Mouse (Mus musculus) embryo, embryonic 11 days (tissue): ENCODE results near the gene Gm10271.

ENCODE experiments used
- DNase-seq: peaks from one replicate; pipeline ENCODE4 v3.0.0-alpha.2; 2015

Gene Gm10271

DNA sequence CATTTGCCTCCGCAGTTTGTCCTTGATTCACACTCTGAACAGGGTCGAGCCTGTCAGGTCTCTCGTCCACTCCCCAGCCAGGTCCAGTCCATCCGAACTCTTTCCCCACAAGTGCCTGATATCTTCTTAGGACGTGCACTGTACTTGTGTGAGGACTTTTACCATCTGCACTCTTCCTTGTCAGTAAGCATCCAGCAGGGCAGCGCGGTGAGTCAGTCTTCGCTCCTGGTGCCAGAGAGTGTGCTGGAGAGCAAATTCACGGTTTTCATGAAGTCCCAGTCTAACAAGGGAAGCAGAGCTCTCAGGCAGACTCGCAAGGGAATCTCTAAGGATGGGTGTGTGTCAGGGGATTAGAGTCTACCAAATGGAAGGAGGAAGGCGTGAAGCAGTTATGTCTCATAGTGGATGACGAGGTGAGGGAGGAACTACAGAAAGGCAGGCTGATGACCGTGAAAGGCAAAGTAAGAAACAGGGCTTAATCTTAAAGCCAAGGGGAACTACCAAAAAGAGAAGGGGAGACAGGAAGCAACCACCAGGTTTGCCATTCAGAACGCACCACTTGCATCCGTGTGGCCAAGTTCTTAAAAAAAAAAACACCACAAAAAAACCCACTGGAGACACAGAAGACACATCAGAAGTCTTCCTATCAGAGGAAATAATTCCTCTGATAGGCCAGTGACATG, 40.8 kb downstream of the Gm10271 start:
- no peak for DNase-seq

DNA sequence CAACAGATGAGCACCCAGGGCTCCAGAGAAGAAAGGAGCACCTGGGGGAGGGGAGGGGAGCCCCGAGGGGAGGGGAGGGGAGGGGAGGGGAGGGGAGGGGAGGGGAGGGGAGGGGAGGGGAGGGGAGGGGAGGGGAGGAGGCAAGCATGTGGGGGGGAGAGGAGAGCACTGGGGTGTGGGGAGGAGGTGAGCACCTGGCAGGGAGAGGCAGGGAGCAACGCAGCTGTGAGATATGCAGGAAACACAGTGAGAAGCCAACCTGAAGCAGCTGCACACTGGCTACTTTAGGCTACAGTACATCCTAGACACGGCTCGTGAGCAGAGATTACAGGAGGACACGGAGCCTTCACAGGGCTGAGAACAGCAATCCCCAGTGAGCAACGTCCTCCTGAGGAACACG, 41.5 kb downstream of the Gm10271 start:
- no peak for DNase-seq

DNA sequence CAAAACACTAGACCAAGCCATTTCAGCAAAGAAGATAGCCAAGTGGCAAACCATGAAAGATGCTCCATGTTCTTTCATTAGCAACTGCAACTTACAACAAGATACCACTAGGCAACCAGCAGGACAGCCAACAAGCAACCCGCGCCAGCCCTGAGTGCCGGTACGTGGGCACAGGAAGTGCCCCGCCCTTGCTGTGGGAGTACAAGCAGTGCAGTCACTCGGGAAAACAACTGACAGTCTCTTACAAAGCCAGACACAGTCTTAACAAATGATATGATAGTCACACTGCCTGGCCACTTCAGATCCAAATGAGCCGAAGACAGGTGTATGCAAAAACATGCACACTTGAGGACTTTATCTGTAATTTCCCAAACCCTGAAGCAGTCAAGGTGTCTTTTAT, 41.9 kb downstream of the Gm10271 start:
- no peak for DNase-seq

DNA sequence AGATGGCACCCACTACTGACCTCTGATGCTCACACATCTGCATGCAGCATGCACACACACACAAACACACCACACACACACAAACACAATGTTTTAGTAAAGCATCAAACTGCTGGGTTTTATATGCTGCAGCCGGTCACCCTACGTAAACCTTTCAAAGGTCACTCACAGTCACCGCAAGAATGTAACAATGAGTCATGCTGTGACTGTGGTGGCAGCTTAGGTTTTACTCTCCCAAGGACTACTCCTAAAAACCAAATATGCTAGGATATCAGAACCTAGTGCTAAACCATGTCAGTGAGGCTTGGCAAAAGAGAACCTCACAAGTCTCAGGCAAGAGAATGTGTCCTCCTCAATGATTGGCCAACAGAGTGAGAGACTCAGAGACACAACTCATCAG, 43.6 kb downstream of the Gm10271 start:
- DNase-seq = no peak

DNA sequence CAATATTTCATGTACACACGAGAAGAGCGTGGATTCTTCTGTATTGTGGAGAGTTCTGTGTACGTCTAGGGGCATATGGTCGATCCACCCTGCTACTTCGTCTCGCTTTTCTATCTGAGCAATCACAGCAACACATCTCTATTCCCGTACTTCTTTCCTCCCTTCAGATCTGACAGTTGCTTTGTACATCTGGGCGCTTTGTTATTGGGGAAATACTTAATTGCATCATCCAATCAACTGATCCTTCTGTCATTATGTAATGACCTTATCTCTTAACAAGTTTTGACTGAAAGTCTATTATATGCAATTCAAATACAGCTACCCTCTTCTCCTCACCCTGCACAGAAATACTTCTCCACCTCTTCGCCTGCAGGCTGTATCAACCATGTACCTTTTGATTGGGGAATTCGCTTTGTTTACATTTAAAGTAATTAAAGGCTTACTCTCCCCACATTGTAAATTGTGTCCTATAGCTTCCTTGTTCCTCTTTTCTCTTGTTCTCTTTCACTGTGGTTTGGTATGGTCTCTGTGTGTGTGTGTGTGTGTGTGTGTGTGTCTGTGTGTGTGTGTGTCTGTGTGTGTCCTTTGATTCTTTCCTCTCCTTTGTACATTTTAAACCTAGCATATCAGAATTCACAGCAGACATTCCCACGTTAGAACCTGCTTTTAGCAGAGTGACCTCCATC, 45.8 kb downstream of the Gm10271 start:
- no peak for DNase-seq

DNA sequence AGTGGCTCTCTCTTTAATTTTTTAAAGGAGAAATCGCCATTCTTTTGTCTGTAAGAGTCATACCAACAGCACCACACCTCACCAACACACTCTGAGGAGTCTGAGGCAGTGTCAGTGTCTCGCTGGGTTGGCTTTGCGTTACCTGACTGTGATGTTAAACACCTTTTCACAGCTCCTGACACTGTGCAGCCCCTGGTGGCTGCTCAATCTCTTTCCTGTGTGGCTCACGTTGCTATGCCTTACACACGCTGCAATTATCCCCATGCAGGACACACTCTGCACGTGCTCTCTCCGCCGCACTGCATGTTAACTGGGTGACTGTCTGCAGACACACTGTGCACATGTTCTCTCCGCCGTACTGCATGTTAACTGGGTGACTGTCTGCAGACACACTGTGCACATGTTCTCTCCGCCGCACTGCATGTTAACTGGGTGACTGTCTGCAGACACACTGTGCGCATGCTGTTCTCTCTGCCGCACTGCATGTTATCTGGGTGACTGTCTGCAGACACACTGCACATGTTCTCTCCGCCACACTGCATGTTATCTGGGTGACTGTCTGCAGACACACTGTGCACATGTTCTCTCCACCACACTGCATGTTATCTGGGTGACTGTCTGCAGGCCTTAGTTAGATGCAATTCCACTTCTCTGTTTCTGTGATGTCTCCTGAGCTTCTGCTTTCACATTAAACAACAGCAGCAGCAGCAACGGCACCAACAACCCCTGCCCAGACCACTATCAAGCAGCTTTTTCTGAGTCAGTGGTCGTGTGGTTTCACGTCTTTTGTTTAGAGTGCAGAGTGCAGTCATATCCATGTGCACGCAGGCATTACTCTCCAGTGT, 48.5 kb downstream of the Gm10271 start:
- DNase-seq = no peak

DNA sequence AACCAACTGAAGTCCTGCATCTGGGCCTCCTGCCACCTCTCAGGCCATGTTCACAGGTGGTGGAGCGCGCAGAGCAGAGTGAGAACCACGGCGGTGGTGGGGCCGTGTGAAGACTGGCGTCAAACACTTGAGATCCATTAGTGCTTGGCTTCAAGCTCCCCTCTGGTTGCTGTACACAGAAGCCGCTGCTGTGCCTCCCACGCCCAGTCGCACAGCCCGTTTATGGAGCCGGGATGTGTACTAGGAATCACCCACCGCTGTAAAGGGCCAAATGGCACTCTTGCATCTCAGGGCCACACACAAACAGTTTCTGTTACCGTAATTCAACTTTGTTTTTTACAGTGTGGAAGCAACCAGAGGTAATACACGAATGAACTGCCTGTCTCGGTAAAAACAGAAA, 50.2 kb downstream of the Gm10271 start:
- no peak for DNase-seq

DNA sequence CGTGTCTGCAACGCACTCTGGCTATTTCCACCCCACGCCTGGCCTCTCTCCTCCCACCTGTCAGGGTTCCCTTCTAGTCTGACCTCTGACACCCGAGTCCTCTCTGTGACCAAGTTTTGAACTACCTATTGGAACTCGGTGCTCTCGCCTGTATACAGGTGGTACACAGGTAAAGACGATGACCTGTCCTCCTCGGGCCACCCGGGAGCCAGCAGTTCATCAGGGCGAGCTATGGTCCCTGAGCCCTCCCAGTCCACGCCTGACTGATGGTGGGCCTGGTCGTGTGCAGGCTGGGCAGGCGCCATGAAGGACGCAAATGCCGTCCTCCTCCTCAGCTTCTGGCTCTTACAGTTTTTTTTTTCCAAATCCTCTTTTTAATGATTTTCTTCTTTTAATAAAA, 51.0 kb downstream of the Gm10271 start:
- no peak for DNase-seq

DNA sequence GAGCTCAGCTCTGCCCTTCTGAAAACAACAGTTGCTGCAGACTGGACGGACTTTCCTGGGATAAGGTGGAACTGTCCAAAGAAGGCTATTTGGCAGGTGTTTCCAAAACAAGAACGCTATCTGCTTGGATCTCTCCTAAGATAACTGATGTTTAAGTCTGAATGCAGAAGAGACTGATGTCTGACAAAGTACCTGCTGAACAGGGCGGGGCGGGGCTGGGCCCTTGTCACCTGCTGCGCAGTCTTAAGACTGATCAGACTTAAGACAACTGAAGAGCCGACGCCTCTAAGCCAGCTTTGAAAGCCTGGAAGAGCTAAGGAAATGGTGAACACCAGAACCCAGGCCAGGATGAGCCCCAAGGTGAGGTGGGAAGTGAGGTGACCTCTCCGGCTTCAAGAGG, 51.8 kb downstream of the Gm10271 start:
- no peak for DNase-seq

DNA sequence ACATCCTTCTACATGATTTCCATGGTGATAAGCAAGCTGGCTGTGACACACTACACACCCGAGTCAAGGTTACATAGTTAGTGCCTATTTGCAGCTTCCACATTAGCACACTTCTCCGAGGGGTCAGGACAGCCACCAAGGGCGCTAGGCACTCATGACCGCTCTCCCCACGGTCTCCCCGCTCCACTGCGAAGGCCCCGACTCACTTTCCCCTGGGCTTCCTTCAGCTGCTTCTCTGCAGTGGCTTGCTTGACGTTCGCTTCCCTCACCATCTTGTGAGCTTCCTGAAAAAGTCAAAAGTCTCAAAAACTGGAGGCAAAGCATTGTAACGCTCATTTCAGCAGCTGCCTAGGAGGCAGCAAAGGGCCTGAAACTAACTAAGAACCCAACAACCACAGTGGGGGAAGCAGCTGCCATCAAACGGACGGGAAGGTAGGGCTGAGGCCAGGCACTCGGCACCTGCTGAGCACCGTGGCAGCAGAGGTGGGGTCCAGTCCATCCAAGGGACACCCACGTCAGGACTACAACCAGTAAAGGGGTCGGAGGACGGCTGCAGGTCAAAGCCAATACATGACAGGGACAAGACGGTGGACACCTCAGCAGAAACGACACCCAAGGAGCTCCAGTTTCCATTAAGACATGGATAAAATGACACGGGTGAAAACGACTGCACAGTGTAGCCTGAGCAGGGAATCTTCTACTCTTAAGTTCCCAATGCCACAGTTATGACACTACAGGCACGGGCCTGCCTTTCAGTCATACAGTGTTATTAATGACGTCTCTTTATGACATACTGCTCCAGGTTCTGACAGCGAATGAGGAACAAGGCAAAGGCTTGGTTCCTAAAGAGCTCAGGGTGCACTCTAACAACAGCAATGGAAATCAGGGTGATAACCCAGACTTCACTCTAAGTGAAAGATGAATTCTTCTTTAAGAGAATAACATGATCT, 52.8 kb downstream of the Gm10271 start:
- no peak for DNase-seq

DNA sequence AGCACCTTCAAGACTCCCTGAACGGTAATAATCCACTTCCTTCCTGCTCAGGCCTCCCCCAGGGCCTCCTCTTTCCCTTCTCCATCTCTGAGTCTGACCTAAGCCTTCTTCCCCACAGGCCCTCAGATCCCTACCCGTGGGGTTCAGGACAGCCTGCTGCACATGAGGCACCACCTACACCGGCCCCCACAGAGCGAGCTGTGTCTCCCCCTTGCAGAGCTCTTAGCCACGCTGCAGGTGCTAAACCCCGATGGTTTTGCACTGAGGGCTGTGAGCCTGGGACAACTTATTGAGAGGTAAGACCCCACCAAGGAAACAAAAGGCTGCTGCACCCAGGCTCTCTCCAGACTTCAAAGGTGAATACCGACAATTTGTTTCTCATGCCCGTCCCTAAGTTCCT, 55.8 kb downstream of the Gm10271 start:
- no peak for DNase-seq

DNA sequence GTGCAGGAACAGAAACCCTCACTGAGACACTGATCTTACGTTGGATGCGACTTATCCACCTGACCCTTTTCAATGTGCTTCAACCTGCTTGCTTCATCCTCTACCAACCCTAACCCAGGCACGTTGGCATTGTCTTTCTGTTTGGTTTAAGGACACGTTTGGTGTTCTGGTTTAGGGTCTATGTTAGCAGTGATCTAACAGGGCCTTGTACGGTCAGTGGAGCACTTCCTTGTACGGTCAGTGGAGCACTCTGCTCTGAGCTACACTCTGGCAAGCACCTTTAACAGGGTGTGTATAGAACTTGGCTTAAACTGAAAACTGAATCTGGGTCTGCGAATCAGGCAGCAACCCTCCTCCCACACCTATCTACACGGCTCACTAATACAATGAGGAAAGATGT, 57.1 kb downstream of the Gm10271 start:
- DNase-seq = no peak

DNA sequence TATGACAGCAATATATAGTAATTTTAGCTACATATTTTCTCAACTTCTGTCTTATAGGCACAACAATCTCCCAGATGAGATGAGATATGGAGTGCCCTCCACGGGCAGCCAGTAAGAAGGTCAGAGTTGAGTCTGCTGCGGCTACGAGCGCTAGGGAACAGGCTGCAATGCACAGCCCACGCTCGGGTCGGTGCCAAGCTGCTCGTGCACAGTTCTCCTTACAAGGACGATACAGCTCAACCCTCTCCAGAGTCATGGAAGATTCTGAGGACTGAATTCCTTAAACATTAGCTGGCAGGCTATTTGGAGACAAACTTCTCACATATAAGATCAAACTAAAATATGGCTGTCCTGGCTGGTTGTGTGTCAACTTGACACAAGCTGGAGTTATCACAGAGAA, 57.8 kb downstream of the Gm10271 start:
- DNase-seq = no peak

DNA sequence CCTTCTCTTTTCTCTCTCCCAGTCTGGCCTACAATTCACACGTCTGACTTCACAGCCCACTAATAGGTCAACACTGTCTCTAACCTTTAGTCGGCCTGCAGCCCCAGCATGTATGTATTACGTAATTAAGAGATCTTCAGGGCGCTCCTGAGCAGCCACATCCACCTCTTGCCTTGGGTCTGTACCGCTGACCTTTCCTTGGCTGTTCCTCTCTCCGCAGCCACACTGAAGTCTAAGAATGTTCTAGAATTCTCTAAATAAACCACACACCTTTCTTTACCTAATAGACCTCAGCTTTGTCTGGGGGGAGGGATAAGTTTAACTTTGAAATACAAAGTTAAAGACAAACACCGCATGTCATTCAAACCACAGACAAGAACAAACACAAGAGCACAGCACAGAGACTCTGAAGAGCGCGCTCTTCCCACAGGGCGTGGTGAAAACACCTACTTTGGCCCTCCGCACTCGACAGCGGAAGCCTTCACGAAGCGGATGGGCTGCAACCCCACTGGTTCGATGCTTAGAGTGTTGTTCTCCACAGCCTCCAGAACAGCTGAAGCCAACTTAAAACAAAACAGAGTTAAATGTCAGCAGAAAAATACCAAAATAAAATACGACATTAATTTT, 58.6 kb downstream of the Gm10271 start:
- no peak for DNase-seq

DNA sequence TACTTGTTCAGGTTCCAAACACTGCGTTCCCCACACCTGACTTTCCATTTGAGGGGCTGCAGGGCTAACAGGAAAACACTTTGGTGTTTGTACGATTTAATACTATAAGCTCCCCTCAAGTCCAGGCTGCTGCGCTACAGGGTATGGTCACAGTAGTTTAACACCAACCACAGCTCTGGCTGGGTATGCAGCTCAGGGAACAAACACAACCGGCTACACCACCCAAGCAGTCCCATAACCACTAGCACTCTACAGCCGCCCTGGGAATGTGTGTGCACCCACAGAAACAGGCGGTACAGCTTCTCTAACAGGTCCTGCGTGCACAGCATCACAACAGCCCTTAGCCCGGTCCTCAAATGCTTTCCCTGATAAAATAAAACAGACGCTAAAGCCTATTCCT, 59.6 kb downstream of the Gm10271 start:
- DNase-seq = no peak

DNA sequence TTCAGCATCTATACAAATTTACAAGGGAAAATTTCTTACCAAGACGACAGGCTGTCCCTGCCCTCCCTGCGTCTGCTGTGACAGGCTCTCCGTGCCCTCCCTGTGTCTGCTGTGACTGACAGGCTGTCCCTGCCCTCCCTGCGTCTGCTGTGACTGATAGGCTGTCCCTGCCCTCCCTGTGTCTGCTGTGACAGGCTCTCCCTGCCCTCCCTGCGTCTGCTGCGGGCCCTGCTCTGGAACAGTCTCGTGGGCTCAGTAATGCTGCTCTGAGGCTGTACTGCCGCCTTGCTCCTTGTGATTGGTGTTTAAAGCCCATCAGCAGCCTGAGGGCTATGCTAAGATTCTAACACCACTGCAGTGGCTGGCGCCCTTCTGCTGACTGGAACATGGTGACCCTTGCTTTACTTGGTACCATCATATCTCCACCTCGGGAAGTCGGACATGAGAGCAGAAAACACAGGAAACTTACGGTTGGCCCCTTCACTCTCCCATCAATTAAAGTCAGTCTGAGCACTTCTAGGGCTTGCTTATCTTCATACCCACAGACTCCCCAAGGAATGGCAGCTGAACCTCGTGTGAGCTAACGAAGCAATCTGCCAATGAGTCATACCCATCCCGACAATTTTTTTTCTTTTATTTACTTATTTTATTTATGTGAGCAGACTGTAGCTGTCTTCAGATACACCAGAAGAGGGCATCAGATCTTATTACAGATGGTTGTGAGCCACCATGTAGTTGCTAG, 63.3 kb downstream of the Gm10271 start:
- no peak for DNase-seq
